Mouse (Mus musculus) CH12.LX (cell line): Measurements from ENCODE around the gene B3glct. TPM values are rescaled to one million over a fixed set of nuclear protein-coding genes. Genes with fewer than 3 reads are reported as not detected.

Experiments used
- DNase-seq: peaks from one replicate; pipeline ENCODE4 v3.0.0-alpha.2; 2013; ENCODE audit errors: extremely low read depth
- H3K27ac ChIP-seq: 2 replicates; pipeline ENCODE4 v1.5.1; 2012; ENCODE audit warnings: low read depth, mild to moderate bottlenecking, control low read depth, moderate library complexity; ENCODE audit not compliant: insufficient read depth
- H3K27me3 ChIP-seq: replicated peaks from 2 replicates; pipeline ENCODE3; 2012; ENCODE audit warnings: inconsistent platforms
- H3K36me3 ChIP-seq, 2 experiments: replicated peaks in 1 of 2; 2 replicates each; pipeline versions ENCODE3 to v1.6.1; 2012; ENCODE audit warnings: inconsistent platforms in 1 of 2, low read length in 1 of 2, mild to moderate bottlenecking in 1 of 2, mixed read lengths in 1 of 2, moderate library complexity in 1 of 2; ENCODE audit not compliant: control insufficient read depth in 1 of 2, insufficient read depth in 1 of 2
- H3K4me1 ChIP-seq, 2 experiments: 2 replicates each; pipeline ENCODE4 v1.6.1; 2012; ENCODE audit warnings: inconsistent platforms in 1 of 2, moderate library complexity in 1 of 2; ENCODE audit not compliant: insufficient read depth in 2 of 2, control insufficient read depth in 1 of 2
- H3K4me2 ChIP-seq: 2 replicates; pipeline ENCODE4 v1.6.1; 2012; ENCODE audit warnings: low read depth, mild to moderate bottlenecking, control low read depth; ENCODE audit not compliant: poor library complexity, insufficient read depth, severe bottlenecking
- H3K4me3 ChIP-seq, 3 experiments: fragments of 150-350 bp in 1 of 3; sonication (generic) in 1 of 3; replicated peaks in 1 of 3; 2 replicates each; pipeline versions ENCODE3 to v1.5.1; 2011 to 2012; ENCODE audit warnings: low read depth in 2 of 3, low read length in 2 of 3, mild to moderate bottlenecking in 2 of 3, moderate library complexity in 2 of 3, control low read depth in 1 of 3, improper control_type of control experiment in 1 of 3, inconsistent platforms in 1 of 3, mixed read lengths in 1 of 3; ENCODE audit not compliant: poor library complexity in 1 of 3
- H3K79me2 ChIP-seq: replicated peaks from 2 replicates; pipeline ENCODE4 v1.6.1; 2012; ENCODE audit warnings: mild to moderate bottlenecking, moderate library complexity; ENCODE audit not compliant: control insufficient read depth, poor library complexity, insufficient read depth, severe bottlenecking; ENCODE audit errors: extremely low read depth
- H3K9ac ChIP-seq: 2 replicates; pipeline ENCODE4 v1.6.1; 2012; ENCODE audit warnings: low read depth, mild to moderate bottlenecking, control low read depth, moderate library complexity; ENCODE audit not compliant: insufficient read depth
- H3K9me3 ChIP-seq: replicated peaks from 2 replicates; pipeline ENCODE3; 2012; ENCODE audit warnings: low read length, inconsistent platforms, mixed read lengths
- BHLHE40 ChIP-seq: IDR thresholded peaks from 2 replicates; pipeline ENCODE4 v1.6.1; 2011; ENCODE audit warnings: mild to moderate bottlenecking, low read depth, low read length, improper control_type of control experiment
- CHD1 ChIP-seq: IDR thresholded peaks from 2 replicates; pipeline ENCODE4 v1.6.1; 2012; ENCODE audit warnings: low read depth, low read length, improper control_type of control experiment, inconsistent platforms
- CHD2 ChIP-seq: IDR thresholded peaks from 2 replicates; pipeline ENCODE4 v1.6.1; 2011; ENCODE audit warnings: low read length, improper control_type of control experiment
- CTCF ChIP-seq, 2 experiments: IDR thresholded peaks in 1 of 2; conservative IDR thresholded peaks in 1 of 2; 2 replicates each; pipeline ENCODE4 v1.5.1; 2011 to 2012; ENCODE audit warnings: low read depth in 2 of 2, low read length in 2 of 2, improper control_type of control experiment in 1 of 2, inconsistent platforms in 1 of 2, mild to moderate bottlenecking in 1 of 2, moderate library complexity in 1 of 2
- E2F4 ChIP-seq: IDR thresholded peaks from 2 replicates; pipeline ENCODE4 v1.6.1; 2011; ENCODE audit warnings: low read depth, low read length, improper control_type of control experiment; ENCODE audit not compliant: insufficient replicate concordance
- ELF1 ChIP-seq: IDR thresholded peaks from 2 replicates; pipeline ENCODE4 v1.6.1; 2014; ENCODE audit warnings: low read depth, mild to moderate bottlenecking, inconsistent platforms, low read length, improper control_type of control experiment
- EP300 ChIP-seq: IDR thresholded peaks from 2 replicates; pipeline ENCODE4 v1.6.1; 2011; ENCODE audit warnings: low read length, improper control_type of control experiment
- ETS1 ChIP-seq: conservative IDR thresholded peaks from 2 replicates; pipeline ENCODE4 v1.6.1; 2012; ENCODE audit warnings: low read depth, mild to moderate bottlenecking, inconsistent platforms, low read length, improper control_type of control experiment, moderate library complexity
- GABPA ChIP-seq: IDR thresholded peaks from 2 replicates; pipeline ENCODE4 v1.6.1; 2012; ENCODE audit warnings: low read depth, low read length, improper control_type of control experiment, inconsistent platforms; ENCODE audit not compliant: insufficient replicate concordance
- HCFC1 ChIP-seq: IDR thresholded peaks from 2 replicates; pipeline ENCODE4 v1.6.1; 2012; ENCODE audit warnings: low read depth, mild to moderate bottlenecking, inconsistent platforms, low read length, improper control_type of control experiment
- IRF4 ChIP-seq: IDR thresholded peaks from 2 replicates; pipeline ENCODE4 v1.6.1; 2014; ENCODE audit warnings: low read depth, mild to moderate bottlenecking, inconsistent platforms, low read length, improper control_type of control experiment
- JUN ChIP-seq: IDR thresholded peaks from 2 replicates; pipeline ENCODE4 v1.6.1; 2011; ENCODE audit warnings: low read depth, mild to moderate bottlenecking, low read length, improper control_type of control experiment, moderate library complexity; ENCODE audit not compliant: insufficient read depth
- JUND ChIP-seq: conservative IDR thresholded peaks from 2 replicates; pipeline ENCODE4 v1.6.1; 2011; ENCODE audit warnings: low read depth, low read length, improper control_type of control experiment
- KAT2A ChIP-seq: IDR thresholded peaks from 2 replicates; pipeline ENCODE4 v1.6.1; 2012; ENCODE audit warnings: low read length, improper control_type of control experiment, inconsistent platforms; ENCODE audit not compliant: insufficient replicate concordance
- MAFK ChIP-seq: IDR thresholded peaks from 2 replicates; pipeline ENCODE4 v1.6.1; 2011; ENCODE audit warnings: low read length, improper control_type of control experiment; ENCODE audit not compliant: insufficient replicate concordance
- MAX ChIP-seq: IDR thresholded peaks from 2 replicates; pipeline ENCODE4 v1.6.1; 2011; ENCODE audit warnings: low read length, improper control_type of control experiment
- MAZ ChIP-seq: IDR thresholded peaks from 2 replicates; pipeline ENCODE4 v1.6.1; 2012; ENCODE audit warnings: low read depth, mild to moderate bottlenecking, inconsistent platforms, low read length, improper control_type of control experiment, moderate library complexity
- MEF2A ChIP-seq: IDR thresholded peaks from 2 replicates; pipeline ENCODE4 v1.6.1; 2014; ENCODE audit warnings: low read depth, mild to moderate bottlenecking, inconsistent platforms, low read length, improper control_type of control experiment, borderline replicate concordance
- MXI1 ChIP-seq: IDR thresholded peaks from 2 replicates; pipeline ENCODE4 v1.6.1; 2011; ENCODE audit warnings: mild to moderate bottlenecking, low read depth, low read length, improper control_type of control experiment
- MYC ChIP-seq: IDR thresholded peaks from 2 replicates; pipeline ENCODE4 v1.6.1; 2011; ENCODE audit warnings: low read depth, mild to moderate bottlenecking, improper control_type of control experiment, low read length
- NELFE ChIP-seq: IDR thresholded peaks from 2 replicates; pipeline ENCODE4 v1.6.1; 2011; ENCODE audit warnings: low read depth, low read length, improper control_type of control experiment
- NRF1 ChIP-seq: IDR thresholded peaks from 2 replicates; pipeline ENCODE4 v1.6.1; 2014; ENCODE audit warnings: low read depth, mild to moderate bottlenecking, inconsistent platforms, low read length, improper control_type of control experiment, moderate library complexity
- PAX5 ChIP-seq: IDR thresholded peaks from 2 replicates; pipeline ENCODE4 v1.6.1; 2012; ENCODE audit warnings: low read length, inconsistent platforms, mixed read lengths
- POLR2A ChIP-seq: IDR thresholded peaks from 2 replicates; pipeline ENCODE4 v1.6.1; 2011; ENCODE audit warnings: low read depth, mild to moderate bottlenecking, improper control_type of control experiment, low read length
- POLR2AphosphoS2 ChIP-seq: IDR thresholded peaks from 2 replicates; pipeline ENCODE4 v1.6.1; 2011; ENCODE audit warnings: low read depth, low read length, improper control_type of control experiment
- RCOR1 ChIP-seq: conservative IDR thresholded peaks from 2 replicates; pipeline ENCODE4 v1.6.1; 2012; ENCODE audit warnings: low read depth, mild to moderate bottlenecking, inconsistent platforms, low read length, improper control_type of control experiment
- SIN3A ChIP-seq: IDR thresholded peaks from 2 replicates; pipeline ENCODE4 v1.6.1; 2012; ENCODE audit warnings: low read length, improper control_type of control experiment, inconsistent platforms
- SMC3 ChIP-seq: IDR thresholded peaks from 2 replicates; pipeline ENCODE4 v1.6.1; 2011; ENCODE audit warnings: low read depth, low read length, improper control_type of control experiment
- TBP ChIP-seq: conservative IDR thresholded peaks from 2 replicates; pipeline ENCODE4 v1.6.1; 2011; ENCODE audit warnings: low read depth, low read length, improper control_type of control experiment
- TCF12 ChIP-seq: IDR thresholded peaks from 2 replicates; pipeline ENCODE4 v1.6.1; 2014; ENCODE audit warnings: low read depth, mild to moderate bottlenecking, inconsistent platforms, low read length, improper control_type of control experiment
- UBTF ChIP-seq: IDR thresholded peaks from 2 replicates; pipeline ENCODE4 v1.6.1; 2012; ENCODE audit warnings: low read depth, mild to moderate bottlenecking, inconsistent platforms, low read length, improper control_type of control experiment, moderate library complexity
- USF1 ChIP-seq: IDR thresholded peaks from 2 replicates; pipeline ENCODE4 v1.6.1; 2014; ENCODE audit warnings: low read depth, mild to moderate bottlenecking, inconsistent platforms, low read length, improper control_type of control experiment
- USF2 ChIP-seq: conservative IDR thresholded peaks from 2 replicates; pipeline ENCODE4 v1.6.1; 2011; ENCODE audit warnings: low read depth, low read length, improper control_type of control experiment
- ZC3H11A ChIP-seq: IDR thresholded peaks from 2 replicates; pipeline ENCODE4 v1.6.1; 2012; ENCODE audit warnings: low read depth, mild to moderate bottlenecking, inconsistent platforms, low read length, improper control_type of control experiment
- ZKSCAN1 ChIP-seq: IDR thresholded peaks from 2 replicates; pipeline ENCODE4 v1.6.1; 2012; ENCODE audit warnings: low read depth, inconsistent platforms, low read length, improper control_type of control experiment, borderline replicate concordance
- ZMIZ1 ChIP-seq: IDR thresholded peaks from 2 replicates; pipeline ENCODE4 v1.6.1; 2012; ENCODE audit warnings: low read depth, mild to moderate bottlenecking, inconsistent platforms, low read length, improper control_type of control experiment
- ZNF384 ChIP-seq: IDR thresholded peaks from 2 replicates; pipeline ENCODE4 v1.6.1; 2012; ENCODE audit warnings: low read depth, low read length, improper control_type of control experiment, inconsistent platforms
- dilution Hi-C: fragments of 300-500 bp; cut with MboI; formaldehyde crosslinking; loops from 2 replicates; pipeline ENCODE4 v1.14.3; 2020; ENCODE audit warnings: low sequenced_read_pairs; ENCODE audit not compliant: extremely low pct_unique_long_range_greater_than_20kb, extremely low pct_ligation_motif_present
- in situ Hi-C: fragments of 300-500 bp; cut with MboI; formaldehyde crosslinking; loops from 3 replicates; pipeline ENCODE4 v1.14.3; 2019; ENCODE audit warnings: low sequenced_read_pairs, low pct_ligation_motif_present, low pct_unique_long_range_greater_than_20kb, mixed read lengths
- polyA plus RNA-seq: library from polyadenylated mRNA; unstranded; fragments of >175 nt; gene quantifications from 2 replicates; pipeline ENCODE4 v1.2.1, GENCODE M21; 2012; ENCODE audit warnings: low read depth; ENCODE audit not compliant: insufficient read length
- total RNA-seq, 2 experiments: library from RNA; depleted of rRNA; stranded (reverse); fragments of 300-350 nt in 1 of 2; fragments of >200 nt in 1 of 2; gene quantifications; 2 replicates each; pipeline ENCODE4 v1.2.3; 2012 to 2014

Gene B3glct
- total RNA-seq (2012; rRNA removed) = 0.38 and 0.63 TPM in 2 replicates
- 0.90 and 1.3 TPM in 2 replicates for total RNA-seq (2014; rRNA removed)
- polyA plus RNA-seq = 0.55 and 2.1 TPM in 2 replicates

DNA sequence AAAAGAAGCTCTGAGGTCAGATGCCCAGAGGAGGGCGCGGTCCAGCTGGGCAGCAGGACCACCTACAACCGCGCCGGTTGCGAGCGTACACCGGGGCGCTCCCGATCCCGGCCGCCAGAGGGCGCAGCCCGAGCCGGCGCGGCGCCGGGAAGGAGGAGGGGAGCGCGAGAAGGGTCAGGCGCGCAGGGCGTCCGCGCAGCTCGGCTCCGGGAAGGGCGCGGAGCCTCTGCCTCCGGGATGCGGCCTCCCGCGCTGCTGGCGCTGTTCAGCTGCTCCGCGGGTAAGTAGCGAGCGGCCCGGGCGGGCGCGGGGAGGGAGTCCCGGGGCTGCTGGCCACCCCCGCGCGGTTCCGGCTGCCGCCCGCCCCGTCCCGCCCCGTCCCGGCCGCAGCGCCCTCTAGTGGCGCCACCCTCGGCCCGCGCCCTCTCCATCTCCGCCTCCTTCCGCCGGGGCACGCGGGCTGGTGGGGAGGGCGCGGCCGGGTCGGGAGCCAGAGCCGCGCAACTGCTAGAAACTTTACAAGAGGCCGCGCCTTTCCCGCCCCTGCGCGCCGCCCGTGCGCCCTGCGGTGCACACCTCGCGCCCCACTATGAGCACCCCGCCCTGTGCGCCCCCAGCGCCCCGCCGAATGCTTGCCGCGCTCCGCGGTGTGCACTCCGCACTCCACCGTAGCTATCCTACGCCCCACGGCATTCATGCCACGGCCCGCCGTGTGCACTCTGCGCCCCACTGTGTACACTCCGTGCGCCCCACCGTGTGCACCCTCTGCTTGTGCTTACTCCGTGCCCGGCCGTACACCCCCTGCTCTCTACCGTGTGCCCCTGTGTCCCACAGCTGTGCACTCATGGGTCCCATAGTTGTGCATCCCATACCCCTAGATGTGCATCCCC is at the start of gene B3glct:
B3glct (plus strand) TSS at position 131 of the 890 bp plus-strand sequence.
- no peak within 1 kb of the TSS for H3K27ac ChIP-seq
- peak within 1 kb of the TSS; percentile 51; the same call in 1 of the 2 replicates for H3K4me2 ChIP-seq
- H3K36me3 ChIP-seq = no peaks in the 10 kb centered on the region
- H3K9ac ChIP-seq = peak within 1 kb of the TSS; percentile 62; the same call in 1 of the 2 replicates
- H3K27me3 ChIP-seq = peaks cover 29% of the 10 kb centered on the region
- peak; percentile 45 for DNase-seq
- no peaks in the 10 kb centered on the region for H3K9me3 ChIP-seq
- H3K4me3 ChIP-seq = peak within 1 kb of the TSS; percentile 40 to 68 (median 63)
- H3K4me1 ChIP-seq = peaks cover 2 to 5% of the 10 kb centered on the region in 2 experiments; a peak in 2 of 4 replicates
- no peaks in the 10 kb centered on the region for H3K79me2 ChIP-seq
- dilution Hi-C loops = no loop called here
- in situ Hi-C loops = loop anchor here (5.0 kb wide), 1 partner anchor 36 kb away; no protein-coding TSS in a partner anchor
- TF ChIP-seq MEF2A (no peak), USF2 (no peak), SMC3 (peak; percentile 36), USF1 (no peak), ZC3H11A (no peak), PAX5 (no peak), NRF1 (peak; percentile 76), JUN (no peak), CHD2 (peak; percentile 49; the same call in 1 of the 2 replicates), E2F4 (no peak), CTCF (conservative IDR thresholded peaks at IDR 0.05 in 1 of 2, IDR thresholded peaks at IDR 0.05 in 1 of 2; ENCODE audit: low read depth in 2 of 2, low read length in 2 of 2) (peak in 1 of 2 experiments; percentile 78; a peak in 2 of 4 replicates), MAFK (no peak), ETS1 (no peak), KAT2A (no peak), MYC (no peak), NELFE (peak; percentile 55; the same call in 1 of the 2 replicates), UBTF (peak; percentile 51; the same call in 1 of the 2 replicates), ZKSCAN1 (no peak), ZMIZ1 (no peak), ZNF384 (no peak), CHD1 (no peak), TBP (no peak), POLR2AphosphoS2 (no peak), RCOR1 (no peak), MAZ (no peak), TCF12 (no peak), GABPA (no peak), JUND (no peak), BHLHE40 (no peak), MAX (no peak), ELF1 (peak; percentile 32; the same call in 1 of the 2 replicates), IRF4 (0 out of 2 replicates have a peak, but pooled peaks have one; percentile 20), SIN3A (peak; percentile 28; the same call in 1 of the 2 replicates), HCFC1 (no peak), EP300 (no peak), MXI1 (0 out of 2 replicates have a peak, but pooled peaks have one; percentile 19), POLR2A (peak; percentile 27; the same call in 1 of the 2 replicates)
